Mouse (Mus musculus) midbrain, embryonic 16.5 days (tissue): Measurements from ENCODE around the gene Chrna5. TPM values are rescaled to one million over a fixed set of nuclear protein-coding genes. Genes with fewer than 3 reads are reported as not detected.
"Not testable (repeated sequence)": the region's sequence is repeated elsewhere in the genome, so short reads cannot be mapped to it uniquely, and the experiment has no call there.

ENCODE experiments used
- ATAC-seq: fragments of 200-750 bp; cut with Nextera tagmentation; 2 replicates; pipeline ENCODE4 v1.8.0; 2017; ENCODE audit warnings: moderate TSS enrichment
- H3K27ac ChIP-seq: fragments of 300-500 bp; sonication (generic); 2 replicates; pipeline ENCODE4 v1.5.1; 2014; ENCODE audit warnings: mild to moderate bottlenecking, low read length, mixed read lengths
- H3K27me3 ChIP-seq: fragments of 300-500 bp; sonication (generic); 2 replicates; pipeline ENCODE4 v1.6.1; 2014; ENCODE audit warnings: low read depth, low read length, mixed read lengths; ENCODE audit not compliant: control insufficient read depth, insufficient read depth
- H3K36me3 ChIP-seq: fragments of 300-500 bp; sonication (generic); 2 replicates; pipeline ENCODE4 v1.6.1; 2014; ENCODE audit warnings: mild to moderate bottlenecking, low read length, moderate library complexity, mixed read lengths; ENCODE audit not compliant: control insufficient read depth, insufficient read depth
- H3K4me1 ChIP-seq: fragments of 300-500 bp; sonication (generic); 2 replicates; pipeline ENCODE4 v1.6.1; 2014; ENCODE audit warnings: mild to moderate bottlenecking, low read length, mixed read lengths; ENCODE audit not compliant: control insufficient read depth, insufficient read depth
- H3K4me2 ChIP-seq: fragments of 300-500 bp; sonication (generic); 2 replicates; pipeline ENCODE4 v1.6.1; 2014; ENCODE audit warnings: mild to moderate bottlenecking, low read length, mixed read lengths
- H3K4me3 ChIP-seq: fragments of 300-500 bp; sonication (generic); 2 replicates; pipeline ENCODE4 v1.5.1; 2014; ENCODE audit warnings: low read depth, mild to moderate bottlenecking, low read length, moderate library complexity, mixed read lengths
- H3K9ac ChIP-seq: fragments of 300-500 bp; sonication (generic); 2 replicates; pipeline ENCODE4 v1.6.1; 2014; ENCODE audit warnings: low read depth, low read length, mixed read lengths
- H3K9me3 ChIP-seq: fragments of 300-500 bp; sonication (generic); replicated peaks from 2 replicates; pipeline ENCODE4 v1.6.1; 2014; ENCODE audit warnings: mild to moderate bottlenecking, low read length, mixed read lengths; ENCODE audit not compliant: control insufficient read depth, poor library complexity, severe bottlenecking
- WGBS: fragments of 180-500 bp; shearing (Covaris S2); extraction: QIAGEN DNeasy Blood & Tissue Kit; methylation state at CpG from one replicate; pipeline ENCODE4 v1.1.7; 2014; 5-methylcytosine and 5-hydroxymethylcytosine counted together
- polyA plus RNA-seq: library from polyadenylated mRNA; unstranded; fragments of >200 nt; fragmentation: Nextera tagmentation; extraction: Ambion mirVana; gene quantifications from 2 replicates; pipeline ENCODE4 v1.2.1, GENCODE M21; 2015

The Chrna5 gene
- 1.9 and 2.7 TPM in 2 replicates for polyA plus RNA-seq

GRCm38 (mm10) chr9:54980674-54981073, at the start of gene Chrna5:
Chrna5 (plus strand) TSS chr9:54980880.
- 0 out of 2 replicates have a peak, but pooled peaks have one; percentile 54 for ATAC-seq
- no peaks in the 10 kb centered on the region for H3K9me3 ChIP-seq
- WGBS, result 31% methylated on average over 8 of the region's 8 CpGs
- peak within 1 kb of the TSS; percentile 63 for H3K9ac ChIP-seq
- H3K4me3 ChIP-seq, result peak within 1 kb of the TSS; percentile 56
- H3K27ac ChIP-seq, result peak within 1 kb of the TSS; percentile 23; the same call in 1 of the 2 replicates
- H3K4me2 ChIP-seq, result peak within 1 kb of the TSS; percentile 75
- peaks cover 11% of the 10 kb centered on the region for H3K27me3 ChIP-seq
- peaks cover 9% of the 10 kb centered on the region; the same call in 1 of the 2 replicates for H3K4me1 ChIP-seq
- no peaks in the 10 kb centered on the region for H3K36me3 ChIP-seq

- WGBS, result 5% methylated on average over 1 of the region's 1 CpGs
- no peaks in the 10 kb centered on the region for H3K27me3 ChIP-seq
- no peaks in the 10 kb centered on the region for H3K4me1 ChIP-seq
- no peak overlapping the region for H3K4me2 ChIP-seq
- H3K9me3 ChIP-seq, result no peaks in the 10 kb centered on the region
- no peak for ATAC-seq
- no peak overlapping the region for H3K9ac ChIP-seq
- H3K36me3 ChIP-seq, result no peaks in the 10 kb centered on the region
- no peak overlapping the region for H3K27ac ChIP-seq
- H3K4me3 ChIP-seq, result no peak overlapping the region
Observed at GRCm38 (mm10) chr9:54931765-54932164, 48.9 kb upstream of the Chrna5 start.

GRCm38 (mm10) chr9:54932379-54932778, 48.3 kb upstream of the Chrna5 start:
- H3K27me3 ChIP-seq, result no peaks in the 10 kb centered on the region
- no peak overlapping the region for H3K27ac ChIP-seq
- H3K4me3 ChIP-seq, result no peak overlapping the region
- H3K9me3 ChIP-seq, result no peaks in the 10 kb centered on the region
- no peaks in the 10 kb centered on the region for H3K4me1 ChIP-seq
- WGBS, result 66% methylated on average over 2 of the region's 2 CpGs
- H3K4me2 ChIP-seq, result no peak overlapping the region
- H3K36me3 ChIP-seq, result no peaks in the 10 kb centered on the region
- no peak overlapping the region for H3K9ac ChIP-seq
- ATAC-seq, result no peak

- H3K9me3 ChIP-seq, result no peaks in the 10 kb centered on the region
- 91% methylated on average over 4 of the region's 4 CpGs for WGBS
Observed at GRCm38 (mm10) chr9:54942071-54942470, 38.6 kb upstream of the Chrna5 start.

GRCm38 (mm10) chr9:54944467-54944866, 36.2 kb upstream of the Chrna5 start:
- H3K9ac ChIP-seq, result no peak overlapping the region
- no peak overlapping the region for H3K27ac ChIP-seq
- H3K4me2 ChIP-seq, result no peak overlapping the region
- 86% methylated on average over 2 of the region's 2 CpGs for WGBS
- no peak for ATAC-seq
- no peaks in the 10 kb centered on the region for H3K27me3 ChIP-seq
- no peaks in the 10 kb centered on the region for H3K4me1 ChIP-seq
- H3K9me3 ChIP-seq, result no peaks in the 10 kb centered on the region
- H3K4me3 ChIP-seq, result no peak overlapping the region
- no peaks in the 10 kb centered on the region for H3K36me3 ChIP-seq

More at GRCm38 (mm10) chr9:54942071-54942470, 38.6 kb upstream of the Chrna5 start:
- Histone ChIP-seq H3K4me2 (no peak overlapping the region), H3K27ac (no peak overlapping the region), H3K9ac (no peak overlapping the region), H3K36me3 (no peaks in the 10 kb centered on the region), H3K4me3 (no peak overlapping the region), H3K4me1 (no peaks in the 10 kb centered on the region), H3K27me3 (no peaks in the 10 kb centered on the region)
- no peak for ATAC-seq

GRCm38 (mm10) chr9:54946256-54946655, 34.4 kb upstream of the Chrna5 start:
- H3K4me1 ChIP-seq, result peaks cover 1% of the 10 kb centered on the region; the same call in 1 of the 2 replicates
- no peak overlapping the region for H3K27ac ChIP-seq
- no peak overlapping the region for H3K4me2 ChIP-seq
- H3K9ac ChIP-seq, result no peak overlapping the region
- ATAC-seq, result no peak
- H3K9me3 ChIP-seq, result no peaks in the 10 kb centered on the region
- H3K27me3 ChIP-seq, result no peaks in the 10 kb centered on the region
- H3K4me3 ChIP-seq, result no peak overlapping the region
- no peaks in the 10 kb centered on the region for H3K36me3 ChIP-seq
- WGBS, result 81% methylated on average over 16 of the region's 16 CpGs

- no peak for ATAC-seq
- Histone ChIP-seq H3K4me3 (no peak overlapping the region), H3K4me1 (peaks cover 18% of the 10 kb centered on the region), H3K27me3 (no peaks in the 10 kb centered on the region), H3K9ac (no peak overlapping the region), H3K9me3 (no peaks in the 10 kb centered on the region), H3K4me2 (no peak overlapping the region), H3K36me3 (peaks cover 3% of the 10 kb centered on the region; the same call in 1 of the 2 replicates), H3K27ac (no peak overlapping the region)
Observed at GRCm38 (mm10) chr9:54949465-54949864, 31.2 kb upstream of the Chrna5 start.

- peak overlapping the region; percentile 99 for H3K4me3 ChIP-seq
- H3K36me3 ChIP-seq, H3K9me3 ChIP-seq, H3K9ac ChIP-seq, H3K27me3 ChIP-seq: not testable (repeated sequence)
- peak overlapping the region; percentile 70 for H3K4me2 ChIP-seq
- peak overlapping the region; percentile 95 for H3K27ac ChIP-seq
- WGBS, result 57% methylated on average over 8 of the region's 8 CpGs
- H3K4me1 ChIP-seq, result peaks cover 18% of the 10 kb centered on the region
- ATAC-seq, result peak; percentile 54; the same call in 1 of the 2 replicates
Observed at GRCm38 (mm10) chr9:54950162-54950561, 30.5 kb upstream of the Chrna5 start.

GRCm38 (mm10) chr9:54950575-54951321, 29.9 kb upstream of the Chrna5 start, which contains the start of the genes Psma4 and AY074887:
Psma4 (plus strand) TSS chr9:54950790.
AY074887 (minus strand) TSS chr9:54950998.
- peaks cover 10% of the 10 kb centered on the region for H3K36me3 ChIP-seq
- H3K27me3 ChIP-seq, result no peaks in the 10 kb centered on the region
- H3K4me1 ChIP-seq, result peaks cover 18% of the 10 kb centered on the region
- under 1% methylated on average over 65 of the region's 65 CpGs for WGBS
- H3K27ac ChIP-seq, result peak within 1 kb of the TSS; percentile 95
- H3K9ac ChIP-seq, result peak within 1 kb of the TSS; percentile 93
- H3K4me3 ChIP-seq, result peak within 1 kb of the TSS; percentile 99
- ATAC-seq, result peak; percentile 100
- H3K9me3 ChIP-seq, result no peaks in the 10 kb centered on the region
- peak within 1 kb of the TSS; percentile 70 for H3K4me2 ChIP-seq
